Mouse (Mus musculus) urinary bladder, postnatal 36 days (tissue): ENCODE data around the gene Unc93a2.
"Not testable (repeated sequence)": the region's sequence is repeated elsewhere in the genome, so short reads cannot be mapped to it uniquely, and the experiment has no call there.

Experiments used
- DNase-seq, 2 experiments: peaks; one replicate each; pipeline ENCODE4 v3.0.0; 2022; ENCODE audit warnings: low spot score in 2 of 2, mixed read lengths in 1 of 2

The Unc93a2 gene

GRCm38 (mm10) chr17:7385364-7385763, at the start of gene Unc93a2:
Gene Unc93a2 (minus strand): TSS chr17:7385464.
- DNase-seq, result not testable (repeated sequence)

GRCm38 (mm10) chr17:7434121-7434520, 48.9 kb upstream of the Unc93a2 start:
- DNase-seq, result not testable (repeated sequence)

GRCm38 (mm10) chr17:7430210-7430631, 45.0 kb upstream of the Unc93a2 start:
- DNase-seq, result not testable (repeated sequence)

- not testable (repeated sequence) for DNase-seq
Observed at GRCm38 (mm10) chr17:7420191-7420973, 35.1 kb upstream of the Unc93a2 start.

GRCm38 (mm10) chr17:7414601-7415310, 29.5 kb upstream of the Unc93a2 start:
- DNase-seq, result not testable (repeated sequence)

- DNase-seq, result not testable (repeated sequence)
Observed at GRCm38 (mm10) chr17:7413336-7413735, 28.1 kb upstream of the Unc93a2 start.

GRCm38 (mm10) chr17:7399770-7400169, 14.5 kb upstream of the Unc93a2 start:
- not testable (repeated sequence) for DNase-seq

- DNase-seq, result not testable (repeated sequence)
Observed at GRCm38 (mm10) chr17:7398198-7398847, 13.1 kb upstream of the Unc93a2 start.

- DNase-seq, result not testable (repeated sequence)
Observed at GRCm38 (mm10) chr17:7397079-7397478, 11.8 kb upstream of the Unc93a2 start.

- not testable (repeated sequence) for DNase-seq
Observed at GRCm38 (mm10) chr17:7396288-7396687, 11.0 kb upstream of the Unc93a2 start.

- DNase-seq, result not testable (repeated sequence)
Observed at GRCm38 (mm10) chr17:7395671-7396070, 10.4 kb upstream of the Unc93a2 start.

GRCm38 (mm10) chr17:7395116-7395515, 9.9 kb upstream of the Unc93a2 start:
- DNase-seq, result not testable (repeated sequence)

GRCm38 (mm10) chr17:7389898-7390297, 4.6 kb upstream of the Unc93a2 start:
- DNase-seq, result not testable (repeated sequence)

- not testable (repeated sequence) for DNase-seq
Observed at GRCm38 (mm10) chr17:7388958-7389356, 3.7 kb upstream of the Unc93a2 start.

GRCm38 (mm10) chr17:7388341-7388957, 3.2 kb upstream of the Unc93a2 start:
- DNase-seq, result not testable (repeated sequence)

- not testable (repeated sequence) for DNase-seq
Observed at GRCm38 (mm10) chr17:7386016-7386415, 752 bp upstream of the Unc93a2 start.

- not testable (repeated sequence) for DNase-seq
Observed at GRCm38 (mm10) chr17:7383167-7384143, 1.8 kb downstream of the Unc93a2 start.

- not testable (repeated sequence) for DNase-seq
Observed at GRCm38 (mm10) chr17:7382711-7383110, 2.6 kb downstream of the Unc93a2 start.

- not testable (repeated sequence) for DNase-seq
Observed at GRCm38 (mm10) chr17:7377907-7378306, 7.4 kb downstream of the Unc93a2 start.

- not testable (repeated sequence) for DNase-seq
Observed at GRCm38 (mm10) chr17:7376951-7377700, 8.1 kb downstream of the Unc93a2 start.
